Mouse (Mus musculus) kidney, postnatal 0 days (tissue): ENCODE measurements around the gene Ckmt1. TPM values are rescaled to one million over a fixed set of nuclear protein-coding genes. Genes with fewer than 3 reads are reported as not detected.

Source experiments
- ATAC-seq: fragments of 200-750 bp; cut with Nextera tagmentation; replicated peaks from 2 replicates; pipeline ENCODE4 v1.8.0; 2017; ENCODE audit warnings: low read depth, moderate number of reproducible peaks, moderate TSS enrichment, moderate library complexity; ENCODE audit not compliant: low FRiP score
- DNase-seq: peaks from one replicate; pipeline ENCODE4 v3.0.0-alpha.2; 2016; ENCODE audit warnings: low spot score
- H3K27ac ChIP-seq: fragments of 300-500 bp; sonication (generic); 2 replicates; pipeline ENCODE4 v1.5.1; 2014; ENCODE audit warnings: mild to moderate bottlenecking
- H3K27me3 ChIP-seq: fragments of 300-500 bp; sonication (generic); 2 replicates; pipeline ENCODE4 v1.6.1; 2014; ENCODE audit warnings: low read length, mixed read lengths; ENCODE audit not compliant: insufficient read depth
- H3K36me3 ChIP-seq: fragments of 300-500 bp; sonication (generic); 2 replicates; pipeline ENCODE4 v1.6.1; 2014; ENCODE audit warnings: low read length, mixed read lengths; ENCODE audit not compliant: insufficient read depth
- H3K4me1 ChIP-seq: fragments of 300-500 bp; sonication (generic); replicated peaks from 2 replicates; pipeline ENCODE4 v1.6.1; 2014; ENCODE audit warnings: antibody characterized with exemption, low read length, mixed read lengths; ENCODE audit not compliant: insufficient read depth
- H3K4me2 ChIP-seq: fragments of 300-500 bp; sonication (generic); 2 replicates; pipeline ENCODE4 v1.6.1; 2014; ENCODE audit warnings: mild to moderate bottlenecking, low read length, moderate library complexity, mixed read lengths
- H3K4me3 ChIP-seq: fragments of 300-500 bp; sonication (generic); replicated peaks from 2 replicates; pipeline ENCODE4 v1.5.1; 2014; ENCODE audit warnings: low read depth, low read length
- H3K9ac ChIP-seq: fragments of 300-500 bp; sonication (generic); 2 replicates; pipeline ENCODE4 v1.6.1; 2014; ENCODE audit warnings: low read depth, low read length
- H3K9me3 ChIP-seq: fragments of 300-500 bp; sonication (generic); replicated peaks from 2 replicates; pipeline ENCODE4 v1.6.1; 2016; ENCODE audit warnings: low read length, inconsistent platforms, mixed read lengths
- CTCF ChIP-seq: IDR thresholded peaks from 2 replicates; pipeline ENCODE4 v1.5.1; 2016; ENCODE audit warnings: antibody characterized with exemption, low read depth, mild to moderate bottlenecking, moderate library complexity
- WGBS: fragments of 180-500 bp; shearing (Covaris S2); extraction: QIAGEN DNeasy Blood & Tissue Kit; methylation state at CpG from one replicate; pipeline ENCODE4 v1.1.7; 2014; 5-methylcytosine and 5-hydroxymethylcytosine counted together
- polyA plus RNA-seq: library from polyadenylated mRNA; unstranded; fragments of >200 nt; fragmentation: Nextera tagmentation; extraction: Ambion mirVana; gene quantifications from 2 replicates; pipeline ENCODE4 v1.2.1, GENCODE M21; 2015

Gene Ckmt1
- polyA plus RNA-seq, 1 experiment from 2014 or later: 63.1 TPM

DNA sequence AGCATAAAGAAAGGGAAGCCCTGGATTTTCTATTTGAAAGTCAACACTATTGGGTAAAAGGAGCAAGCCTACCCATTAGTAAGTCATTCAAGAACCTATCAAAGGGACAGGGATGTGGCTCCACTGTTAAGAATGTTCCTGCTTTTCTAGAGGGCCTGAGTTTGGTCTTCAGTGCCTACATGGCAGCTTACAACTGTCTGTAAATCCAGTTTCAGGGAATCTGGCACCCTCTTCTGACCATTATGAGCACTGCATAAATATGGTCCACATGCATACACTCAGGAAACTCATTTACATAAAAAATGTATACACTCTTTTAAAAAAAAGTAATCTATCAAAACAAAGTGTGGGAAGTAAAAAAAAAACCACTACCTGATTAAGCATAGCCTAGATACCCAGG is 18.5 kb upstream of the Ckmt1 start:
- Histone ChIP-seq H3K36me3 (no peaks in the 10 kb centered on the region), H3K4me3 (no peak overlapping the region)

DNA sequence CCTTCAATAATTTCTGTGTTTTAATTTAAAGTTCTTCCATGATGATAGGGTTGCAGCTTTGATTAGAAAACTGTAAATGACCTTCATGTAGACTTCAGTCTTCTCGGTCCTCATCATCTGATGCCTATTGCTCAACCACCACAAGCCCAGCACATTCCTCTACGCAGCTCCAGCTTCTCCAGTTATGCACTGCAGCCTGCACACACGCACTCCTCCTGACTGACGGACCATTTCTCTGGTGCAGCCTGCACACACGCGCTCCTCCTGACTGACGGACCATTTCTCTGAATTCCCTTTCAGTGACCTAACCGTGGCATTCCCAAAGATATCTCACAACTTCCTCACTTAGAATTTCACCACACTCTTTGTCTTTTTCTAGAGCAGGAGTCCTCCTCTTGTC is 4.4 kb upstream of the Ckmt1 start:
- H3K36me3 ChIP-seq: no peaks in the 10 kb centered on the region

More for the DNA sequence above, 18.5 kb upstream of the Ckmt1 start:
- Histone ChIP-seq H3K27ac (no peak overlapping the region), H3K9me3 (no peaks in the 10 kb centered on the region), H3K4me1 (no peaks in the 10 kb centered on the region), H3K9ac (no peak overlapping the region), H3K27me3 (no peaks in the 10 kb centered on the region), H3K4me2 (no peak overlapping the region)
- DNase-seq (no peak), ATAC-seq (no peak)
- TF ChIP-seq CTCF: peak; percentile 42

DNA sequence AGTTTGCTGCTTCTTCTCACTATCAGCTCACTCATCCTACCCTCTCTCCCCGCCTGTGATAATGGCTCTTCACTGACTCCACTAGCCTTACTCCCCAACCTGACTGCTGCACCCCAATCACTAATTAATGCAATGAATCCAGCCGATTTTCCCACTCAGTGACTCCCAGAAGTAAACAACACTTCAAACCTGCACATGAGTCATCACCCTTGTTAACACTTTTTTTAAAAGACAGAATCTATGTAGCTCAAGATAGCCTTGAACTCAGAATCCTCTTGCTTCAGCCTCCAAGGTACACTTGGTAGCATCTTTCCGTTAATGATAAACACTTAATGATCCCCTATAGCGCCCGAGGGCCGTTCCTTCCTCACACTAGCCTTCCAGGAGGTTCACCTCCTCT is 3.1 kb upstream of the Ckmt1 start:
- no peak for ATAC-seq
- Histone ChIP-seq H3K27me3 (no peaks in the 10 kb centered on the region), H3K4me1 (peaks cover 8% of the 10 kb centered on the region; the same call in 1 of the 2 replicates), H3K9ac (peak overlapping the region; percentile 63), H3K36me3 (no peaks in the 10 kb centered on the region), H3K27ac (peak overlapping the region; percentile 50; the same call in 1 of the 2 replicates), H3K9me3 (no peaks in the 10 kb centered on the region), H3K4me2 (peak overlapping the region; percentile 92), H3K4me3 (peak overlapping the region; percentile 66)
- 1% methylated on average over 6 of the region's 6 CpGs for WGBS
- DNase-seq: no peak
- TF ChIP-seq CTCF: no peak

More for the DNA sequence above, 4.4 kb upstream of the Ckmt1 start:
- H3K27ac ChIP-seq: no peak overlapping the region
- H3K27me3 ChIP-seq: no peaks in the 10 kb centered on the region
- H3K9ac ChIP-seq: no peak overlapping the region
- peaks cover 3% of the 10 kb centered on the region; the same call in 1 of the 2 replicates for H3K4me1 ChIP-seq
- 44% methylated on average over 8 of the region's 8 CpGs for WGBS
- TF ChIP-seq CTCF: no peak
- H3K4me2 ChIP-seq: no peak overlapping the region
- H3K9me3 ChIP-seq: no peaks in the 10 kb centered on the region
- H3K4me3 ChIP-seq: no peak overlapping the region
- DNase-seq (peak; percentile 13), ATAC-seq (no peak)

DNA sequence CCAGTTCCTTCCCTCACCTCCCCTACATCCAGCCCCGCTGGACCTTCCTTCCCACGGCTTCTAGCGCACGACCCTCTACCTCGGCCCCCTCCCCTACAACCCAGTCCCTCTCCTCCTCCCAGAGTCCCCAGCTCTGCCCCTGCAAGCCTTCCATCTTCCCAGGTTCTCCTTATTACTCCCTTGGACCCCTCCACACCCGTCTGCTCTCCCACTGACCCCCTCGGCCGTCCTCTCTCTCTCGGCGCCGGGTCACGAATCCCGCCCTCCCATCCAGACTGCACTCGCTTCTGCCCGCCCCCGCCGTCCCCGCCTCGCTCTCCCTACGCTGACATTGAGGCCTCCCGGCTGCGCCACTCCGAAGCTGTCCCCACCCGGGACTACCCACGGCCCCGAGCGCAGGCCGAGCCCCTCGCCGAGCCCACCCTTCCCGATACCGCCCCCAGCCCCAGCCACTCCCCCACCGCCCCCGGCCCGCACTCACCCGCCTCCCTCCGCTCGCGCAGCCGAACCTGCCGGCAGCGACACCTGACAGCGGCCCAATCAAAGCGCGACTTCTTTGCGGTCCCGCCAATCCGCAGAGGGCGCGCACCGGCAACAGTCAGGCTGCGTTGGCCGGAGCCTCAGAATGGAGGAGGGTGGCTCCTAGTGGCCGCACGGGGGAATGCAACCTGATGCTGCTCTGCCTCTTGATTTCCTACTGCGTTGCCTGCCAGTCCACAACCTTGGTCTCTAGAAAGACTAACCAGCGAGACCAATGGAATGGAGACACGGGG is 2.5 kb upstream of the Ckmt1 start, which contains the start of gene Ppip5k1:
TSS of gene Ppip5k1 (minus strand) at position 577 of the 773 bp plus-strand sequence.
- Histone ChIP-seq H3K36me3 (no peaks in the 10 kb centered on the region), H3K4me3 (peak within 1 kb of the TSS; percentile 66), H3K9ac (peak within 1 kb of the TSS; percentile 63), H3K27ac (peak within 1 kb of the TSS; percentile 50; the same call in 1 of the 2 replicates), H3K9me3 (no peaks in the 10 kb centered on the region), H3K4me1 (peaks cover 8% of the 10 kb centered on the region; the same call in 1 of the 2 replicates), H3K27me3 (no peaks in the 10 kb centered on the region), H3K4me2 (peak within 1 kb of the TSS; percentile 92)
- ATAC-seq: peak; percentile 92
- under 1% methylated on average over 57 of the region's 58 CpGs for WGBS
- TF ChIP-seq CTCF: peak; percentile 95
- DNase-seq: peak; percentile 98

DNA sequence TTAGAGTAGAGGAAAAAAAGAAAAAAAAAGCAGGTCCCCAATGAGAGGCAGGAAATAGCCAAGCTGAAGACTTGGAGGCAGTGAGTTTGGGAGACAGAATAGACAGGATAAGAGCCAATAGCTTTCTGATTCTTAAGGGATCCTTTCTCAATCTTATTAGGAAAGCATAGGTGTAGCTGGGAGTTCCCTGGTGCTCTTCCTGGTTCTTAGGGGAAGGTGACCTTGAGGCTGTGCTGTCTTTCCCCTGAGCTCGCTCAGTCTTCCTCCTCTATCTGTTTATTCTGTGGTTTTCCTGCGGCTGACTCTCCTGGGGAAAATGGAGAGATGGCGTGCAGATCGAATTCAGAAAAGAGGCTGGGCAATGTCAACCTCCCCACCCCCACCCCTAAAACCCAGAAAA is 447 bp downstream of the Ckmt1 start:
- 0% methylated on average over 4 of the region's 4 CpGs for WGBS
- Histone ChIP-seq H3K4me3 (peak overlapping the region; percentile 23), H3K36me3 (no peaks in the 10 kb centered on the region), H3K27ac (no peak overlapping the region), H3K9ac (no peak overlapping the region), H3K4me1 (peaks cover 8% of the 10 kb centered on the region; the same call in 1 of the 2 replicates), H3K4me2 (peak overlapping the region; percentile 50), H3K27me3 (no peaks in the 10 kb centered on the region), H3K9me3 (no peaks in the 10 kb centered on the region)
- ATAC-seq (no peak), DNase-seq (no peak)
- no peak for TF ChIP-seq CTCF

DNA sequence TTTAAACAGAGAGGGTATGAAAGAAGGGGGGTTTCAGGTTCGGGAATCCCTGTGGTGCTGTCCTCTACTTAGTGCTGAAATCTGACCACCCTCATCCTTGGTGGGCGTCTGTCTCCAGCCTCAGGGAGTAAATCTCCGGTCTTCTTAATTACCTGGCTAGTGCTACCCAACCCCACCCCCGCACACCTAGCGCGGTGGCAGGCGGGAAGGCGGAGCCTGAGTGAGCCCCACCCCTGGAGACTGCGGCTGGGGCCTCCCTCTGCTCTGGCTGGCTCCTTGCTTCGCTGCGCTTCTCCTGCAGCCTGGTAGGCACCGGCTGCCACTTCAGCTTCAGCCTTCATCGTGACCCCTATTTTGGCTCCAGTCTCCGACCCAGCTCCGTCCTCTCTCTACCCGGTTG is 867 bp downstream of the Ckmt1 start:
- no peak for TF ChIP-seq CTCF
- Histone ChIP-seq H3K4me3 (peak overlapping the region; percentile 23), H3K36me3 (no peaks in the 10 kb centered on the region), H3K4me2 (peak overlapping the region; percentile 50), H3K9me3 (no peaks in the 10 kb centered on the region), H3K27ac (no peak overlapping the region), H3K4me1 (peaks cover 8% of the 10 kb centered on the region; the same call in 1 of the 2 replicates), H3K27me3 (no peaks in the 10 kb centered on the region), H3K9ac (0 out of 2 replicates have a peak overlapping the region, but pooled peaks have one; percentile 31)
- under 1% methylated on average over 16 of the region's 16 CpGs for WGBS
- peak; percentile 75 for ATAC-seq
- peak; percentile 75 for DNase-seq
